Mouse (Mus musculus) limb, embryonic 14.5 days (tissue): ENCODE data around the gene Slc6a18. TPM values are rescaled to one million over a fixed set of nuclear protein-coding genes. Genes with fewer than 3 reads are reported as not detected.

ENCODE experiments used
- ATAC-seq: fragments of 200-750 bp; cut with Nextera tagmentation; 2 replicates; pipeline ENCODE4 v1.8.0; 2017; ENCODE audit warnings: low read depth, moderate number of reproducible peaks, moderate TSS enrichment; ENCODE audit not compliant: low FRiP score
- DNase-seq: peaks from one replicate; pipeline ENCODE4 v3.0.0-alpha.2; 2015; ENCODE audit warnings: low spot score
- H3K27ac ChIP-seq: fragments of 300-500 bp; sonication (generic); replicated peaks from 2 replicates; pipeline ENCODE4 v1.5.1; 2014; ENCODE audit warnings: low read depth, mild to moderate bottlenecking, low read length, moderate library complexity, mixed read lengths
- H3K27me3 ChIP-seq: fragments of 300-500 bp; sonication (generic); 2 replicates; pipeline ENCODE4 v1.6.1; 2014; ENCODE audit warnings: low read length, mixed read lengths; ENCODE audit not compliant: control insufficient read depth, insufficient read depth
- H3K36me3 ChIP-seq: fragments of 300-500 bp; sonication (generic); 2 replicates; pipeline ENCODE4 v1.6.1; 2014; ENCODE audit warnings: mild to moderate bottlenecking, low read length, moderate library complexity, mixed read lengths; ENCODE audit not compliant: control insufficient read depth, insufficient read depth
- H3K4me1 ChIP-seq: fragments of 300-500 bp; sonication (generic); 2 replicates; pipeline ENCODE4 v1.6.1; 2014; ENCODE audit warnings: antibody characterized with exemption, low read length, mixed read lengths; ENCODE audit not compliant: control insufficient read depth, insufficient read depth
- H3K4me2 ChIP-seq: fragments of 300-500 bp; sonication (generic); replicated peaks from 2 replicates; pipeline ENCODE4 v1.6.1; 2014; ENCODE audit warnings: low read depth, mild to moderate bottlenecking, low read length, moderate library complexity; ENCODE audit not compliant: severe bottlenecking
- H3K4me3 ChIP-seq: fragments of 300-500 bp; sonication (generic); replicated peaks from 2 replicates; pipeline ENCODE4 v1.5.1; 2014; ENCODE audit warnings: low read length
- H3K9ac ChIP-seq: fragments of 300-500 bp; sonication (generic); 2 replicates; pipeline ENCODE4 v1.6.1; 2014; ENCODE audit warnings: mild to moderate bottlenecking, low read depth, low read length, moderate library complexity; ENCODE audit not compliant: severe bottlenecking
- H3K9me3 ChIP-seq: fragments of 300-500 bp; sonication (generic); 2 replicates; pipeline ENCODE4 v1.6.1; 2016; ENCODE audit warnings: low read length; ENCODE audit not compliant: control insufficient read depth
- POLR2A ChIP-seq: fragments of 200-500 bp; IDR thresholded peaks from 2 replicates; pipeline ENCODE4 v1.8.0; 2012; ENCODE audit warnings: inconsistent platforms, mild to moderate bottlenecking, moderate library complexity, borderline replicate concordance; ENCODE audit not compliant: insufficient read depth, insufficient read length; ENCODE audit errors: extremely low read depth
- WGBS: fragments of 180-500 bp; shearing (Covaris S2); extraction: QIAGEN DNeasy Blood & Tissue Kit; methylation state at CpG from one replicate; pipeline ENCODE4 v1.1.7; 2014; 5-methylcytosine and 5-hydroxymethylcytosine counted together
- polyA plus RNA-seq, 2 experiments: library from polyadenylated mRNA; depleted of rRNA in 1 of 2; stranded (reverse) in 1 of 2; unstranded in 1 of 2; fragments of >200 nt; fragmentation: Nextera tagmentation in 1 of 2; extraction: Ambion mirVana in 1 of 2; gene quantifications; 2 replicates each; pipeline versions ENCODE4 v1.2.1 to v1.2.3; 2012 to 2014

The Slc6a18 gene
- polyA plus RNA-seq, 2 experiments: 0.14 TPM; not detected in 1

DNA sequence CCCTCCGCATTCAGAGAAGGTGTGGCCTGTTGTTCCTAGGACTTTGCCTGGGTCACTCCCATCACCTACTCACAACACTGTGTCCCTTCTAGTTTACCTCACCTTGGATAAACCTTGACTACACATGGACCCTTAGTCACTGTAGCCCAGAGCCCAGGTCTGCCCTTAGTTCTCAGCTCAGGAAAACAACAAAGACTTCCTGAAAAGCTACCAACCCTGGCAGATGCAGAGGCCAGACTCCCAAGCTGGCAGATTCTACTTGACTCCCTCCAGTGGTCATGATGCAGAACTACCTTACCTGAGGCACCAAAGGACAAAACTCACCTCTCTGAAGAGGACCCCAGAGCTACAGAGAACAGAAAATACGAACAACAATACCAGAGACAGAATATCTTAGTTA lies 36.2 kb upstream of the Slc6a18 start:
- DNase-seq (no peak), ATAC-seq (no peak)
- 61% methylated on average over 2 of the region's 2 CpGs for WGBS
- H3K4me2 ChIP-seq: no peak overlapping the region
- H3K27ac ChIP-seq: no peak overlapping the region
- no peak overlapping the region for H3K4me3 ChIP-seq
- H3K9ac ChIP-seq: no peak overlapping the region
- H3K4me1 ChIP-seq: no peaks in the 10 kb centered on the region
- H3K36me3 ChIP-seq: no peaks in the 10 kb centered on the region
- TF ChIP-seq POLR2A: no peak
- H3K9me3 ChIP-seq: no peaks in the 10 kb centered on the region
- H3K27me3 ChIP-seq: no peaks in the 10 kb centered on the region

DNA sequence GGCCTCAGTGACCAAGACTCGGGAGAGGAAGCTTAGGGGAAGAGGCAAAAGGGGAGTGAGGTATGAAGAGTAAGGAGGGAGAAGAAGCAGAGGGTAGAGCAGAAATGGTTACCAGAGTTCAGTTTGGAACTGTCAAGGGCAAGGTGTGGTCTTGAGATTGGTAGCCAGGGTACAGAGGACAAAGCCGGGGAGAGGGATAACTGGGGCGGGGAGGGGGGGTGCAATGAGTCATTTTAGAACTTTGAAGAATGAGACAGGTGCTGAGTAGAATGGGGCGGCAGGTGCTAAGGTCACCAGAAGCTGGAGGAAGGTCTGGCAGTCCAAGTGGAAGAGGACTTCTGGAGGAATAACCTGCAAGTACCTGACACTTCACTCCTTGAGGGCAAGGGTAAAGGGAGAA lies 35.4 kb upstream of the Slc6a18 start:
- 78% methylated on average over 4 of the region's 4 CpGs for WGBS

DNA sequence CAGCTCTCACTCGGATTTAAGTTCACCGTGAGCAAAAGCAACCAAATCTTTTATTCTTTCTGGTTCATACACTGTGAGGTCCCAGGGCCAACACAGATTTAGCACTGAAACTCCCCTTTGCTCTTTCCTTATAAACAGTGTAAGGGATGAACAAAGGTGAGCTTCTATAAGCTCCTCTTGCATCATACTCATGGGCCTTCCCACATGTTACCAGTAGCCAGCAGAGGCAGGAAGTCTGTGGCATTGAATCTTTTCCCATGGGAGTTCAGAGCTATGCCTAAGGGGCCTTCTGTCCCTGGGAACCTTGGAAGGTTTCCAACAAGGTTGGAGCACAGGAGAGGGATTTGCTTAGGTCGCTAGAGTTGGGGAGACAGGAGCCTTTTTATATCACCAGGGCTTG lies 34.4 kb upstream of the Slc6a18 start:
- Histone ChIP-seq H3K27ac (no peak overlapping the region), H3K4me2 (no peak overlapping the region), H3K4me3 (no peak overlapping the region), H3K9ac (no peak overlapping the region), H3K9me3 (no peaks in the 10 kb centered on the region), H3K4me1 (no peaks in the 10 kb centered on the region), H3K36me3 (no peaks in the 10 kb centered on the region), H3K27me3 (no peaks in the 10 kb centered on the region)
- TF ChIP-seq POLR2A: no peak
- 70% methylated on average over 3 of the region's 3 CpGs for WGBS
- DNase-seq (no peak), ATAC-seq (no peak)

More for the DNA sequence above, 35.4 kb upstream of the Slc6a18 start:
- DNase-seq (no peak), ATAC-seq (no peak)
- Histone ChIP-seq H3K4me1 (no peaks in the 10 kb centered on the region), H3K36me3 (no peaks in the 10 kb centered on the region), H3K4me2 (no peak overlapping the region), H3K9ac (no peak overlapping the region), H3K9me3 (no peaks in the 10 kb centered on the region), H3K27me3 (no peaks in the 10 kb centered on the region), H3K27ac (no peak overlapping the region), H3K4me3 (no peak overlapping the region)
- no peak for TF ChIP-seq POLR2A

DNA sequence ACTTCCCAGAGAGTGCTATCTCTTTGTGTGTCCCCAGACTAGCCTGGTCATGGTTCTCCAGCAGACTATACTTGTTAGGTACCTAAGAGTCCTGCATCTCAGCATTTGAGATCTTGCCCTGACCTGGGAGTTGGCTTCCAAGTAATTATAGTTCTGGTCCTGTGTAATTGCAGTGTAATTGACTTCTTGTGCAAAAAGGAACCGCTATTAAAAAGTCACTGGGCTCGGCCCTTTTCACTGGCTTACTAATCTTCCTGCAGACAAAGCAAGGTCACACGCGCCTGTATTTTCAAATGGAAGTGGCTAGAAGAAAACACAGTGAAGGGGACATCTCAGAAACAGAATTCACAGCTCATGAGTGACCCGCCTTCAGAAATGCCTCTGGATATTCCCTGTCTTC lies 34.0 kb upstream of the Slc6a18 start:
- H3K4me3 ChIP-seq: no peak overlapping the region
- no peaks in the 10 kb centered on the region for H3K27me3 ChIP-seq
- no peaks in the 10 kb centered on the region for H3K9me3 ChIP-seq
- H3K4me1 ChIP-seq: no peaks in the 10 kb centered on the region
- no peaks in the 10 kb centered on the region for H3K36me3 ChIP-seq
- DNase-seq: no peak
- H3K9ac ChIP-seq: no peak overlapping the region
- TF ChIP-seq POLR2A: no peak
- no peak overlapping the region for H3K27ac ChIP-seq
- no peak for ATAC-seq
- no peak overlapping the region for H3K4me2 ChIP-seq
- WGBS: 87% methylated on average over 5 of the region's 5 CpGs

DNA sequence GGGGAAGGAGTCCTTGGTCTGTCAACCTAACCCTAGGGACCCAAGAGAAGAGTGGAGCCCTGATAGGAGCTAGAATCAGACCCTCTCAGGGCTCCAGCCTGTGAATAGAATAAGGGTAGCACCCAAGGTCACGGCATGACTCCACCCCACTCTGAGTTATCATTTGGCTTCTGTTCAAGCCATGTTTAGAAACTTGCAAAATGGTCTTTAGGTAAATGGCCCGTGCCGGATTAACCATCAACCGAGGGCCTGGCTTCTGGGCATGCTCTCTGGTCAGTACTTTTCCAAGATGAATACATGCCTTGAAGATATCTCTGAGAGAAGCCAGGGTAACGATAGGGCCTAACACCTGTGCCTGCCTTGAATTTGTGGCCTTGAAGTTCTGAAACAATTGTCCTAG lies 33.4 kb upstream of the Slc6a18 start:
- Histone ChIP-seq H3K27me3 (no peaks in the 10 kb centered on the region), H3K27ac (no peak overlapping the region), H3K36me3 (no peaks in the 10 kb centered on the region), H3K9ac (no peak overlapping the region), H3K4me1 (no peaks in the 10 kb centered on the region), H3K9me3 (no peaks in the 10 kb centered on the region), H3K4me3 (no peak overlapping the region), H3K4me2 (no peak overlapping the region)
- WGBS: 93% methylated on average over 5 of the region's 5 CpGs
- no peak for DNase-seq
- TF ChIP-seq POLR2A: no peak
- no peak for ATAC-seq

DNA sequence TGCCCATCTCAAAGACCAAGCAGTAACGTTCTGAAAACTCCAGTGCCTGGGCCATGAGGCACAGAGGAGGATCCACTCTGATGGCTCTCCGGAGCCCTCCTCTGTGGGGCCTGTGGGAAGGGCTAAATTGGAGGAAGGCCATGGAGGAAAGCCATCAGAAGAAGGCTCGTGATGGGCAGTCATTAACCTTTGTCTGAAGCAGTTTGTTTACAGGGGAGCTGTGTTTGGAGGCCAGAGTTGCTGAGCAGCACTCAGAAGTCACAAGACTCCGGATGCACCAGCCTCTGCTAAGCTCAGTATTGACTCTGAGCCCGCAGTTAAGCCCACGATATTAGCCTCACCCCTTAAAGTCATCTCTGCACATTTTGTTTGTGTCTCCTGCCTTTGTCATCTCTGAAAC lies 31.7 kb upstream of the Slc6a18 start:
- DNase-seq (no peak), ATAC-seq (no peak)
- Histone ChIP-seq H3K27me3 (no peaks in the 10 kb centered on the region), H3K4me2 (no peak overlapping the region), H3K9ac (no peak overlapping the region), H3K4me1 (no peaks in the 10 kb centered on the region), H3K27ac (no peak overlapping the region), H3K9me3 (no peaks in the 10 kb centered on the region), H3K36me3 (no peaks in the 10 kb centered on the region), H3K4me3 (no peak overlapping the region)
- WGBS: 43% methylated on average over 6 of the region's 6 CpGs
- TF ChIP-seq POLR2A: no peak
